ENCODE assay signal across 8 mouse cellular contexts in the genomic region with DNA sequence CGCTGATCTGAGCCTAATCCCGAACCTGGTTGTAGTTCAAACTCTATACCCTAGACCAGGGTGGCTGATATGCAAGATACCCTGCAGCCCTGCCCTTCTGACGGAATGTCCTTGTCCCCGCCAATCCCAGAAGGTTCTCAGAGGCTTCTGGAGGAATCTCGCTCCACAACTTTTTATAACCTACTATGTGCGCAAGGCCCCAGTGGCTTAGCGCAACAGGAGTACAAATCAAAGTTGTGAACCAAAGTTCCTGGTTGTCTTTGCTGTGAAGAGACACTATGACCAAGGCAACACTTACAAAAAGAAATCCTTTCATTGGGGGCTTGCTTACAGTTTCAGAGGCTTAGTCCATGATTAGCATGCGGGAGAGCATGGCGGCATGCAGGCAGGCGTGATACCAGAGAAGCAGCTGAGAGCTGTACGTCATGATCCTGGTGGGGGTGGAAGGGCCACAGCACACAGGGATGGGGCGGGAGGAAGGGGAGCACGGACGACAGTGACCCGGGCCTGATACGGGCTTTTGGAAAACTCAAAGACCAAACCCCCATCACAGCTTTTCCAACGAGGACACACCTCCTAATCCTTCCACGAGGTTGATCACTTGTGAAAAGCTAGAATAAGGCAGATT. TPM values are rescaled to one million over a fixed set of nuclear protein-coding genes. Genes with fewer than 3 reads are reported as not detected.
DNase-seq lines count a peak whose midpoint lies in the region; ATAC-seq lines count a peak whose summit lies in the region.

No protein-coding gene starts in this region.

- ATAC-seq in megakaryocyte, adult 5-6 weeks (ENCODE audit: poor library complexity, severe bottlenecking) = no peak
- no peak for ATAC-seq in intestine, embryonic 16.5 days
- peak; percentile 27; the same call in 1 of the 2 replicates for ATAC-seq in neural tube, embryonic 13.5 days (ENCODE audit: low read depth)

- H3K27me3 ChIP-seq in megakaryocyte, embryonic 14.5 days (replicated peaks) = peaks cover 2% of the 10 kb centered on the region
- no peaks in the 10 kb centered on the region for H3K27me3 ChIP-seq in intestine, embryonic 16.5 days (replicated peaks; ENCODE audit: control insufficient read depth, insufficient read depth, low read length)
- H3K27me3 ChIP-seq in neural tube, embryonic 13.5 days = no peaks in the 10 kb centered on the region

- intact Hi-C loops in left cerebral cortex, postnatal 14 days (cut with DNase I) = loop anchor here (5.0 kb wide), 1 partner anchor 39 kb away; no protein-coding TSS in a partner anchor

- peak; percentile 47 for DNase-seq in cerebellum, adult 9-10 months
- DNase-seq in cerebellum, postnatal 14 days = no peak
- no peak for DNase-seq in right cerebral cortex, adult 18-20 months
- no peak for DNase-seq in left cerebral cortex, postnatal 14 days (ENCODE audit: low spot score in 2 of 2)

- H3K4me1 ChIP-seq in megakaryocyte, embryonic 14.5 days = peaks cover 42% of the 10 kb centered on the region
- H3K4me1 ChIP-seq in intestine, embryonic 16.5 days (ENCODE audit: control insufficient read depth, insufficient read depth, low read length) = peaks cover 11% of the 10 kb centered on the region
- H3K4me1 ChIP-seq in neural tube, embryonic 13.5 days (replicated peaks) = peaks cover 35% of the 10 kb centered on the region

- no peak overlapping the region for H3K27ac ChIP-seq in intestine, embryonic 16.5 days (ENCODE audit: low read length)
- H3K27ac ChIP-seq in neural tube, embryonic 13.5 days (replicated peaks) = no peak overlapping the region

- no peak overlapping the region for H3K4me2 ChIP-seq in intestine, embryonic 16.5 days (ENCODE audit: low read depth, low read length)
- no peak overlapping the region for H3K4me2 ChIP-seq in neural tube, embryonic 13.5 days

- H3K36me3 ChIP-seq in megakaryocyte, embryonic 14.5 days (replicated peaks; ENCODE audit: low read length) = peaks cover 18% of the 10 kb centered on the region
- no peaks in the 10 kb centered on the region for H3K36me3 ChIP-seq in intestine, embryonic 16.5 days (ENCODE audit: control insufficient read depth, insufficient read depth, low read length)
- H3K36me3 ChIP-seq in neural tube, embryonic 13.5 days = peaks cover 19% of the 10 kb centered on the region; the same call in 1 of the 2 replicates

- 72% methylated on average over 18 of the region's 18 CpGs for WGBS in intestine, embryonic 16.5 days
- 71% methylated on average over 18 of the region's 18 CpGs for WGBS in neural tube, embryonic 13.5 days

- peak overlapping the region; percentile 98 for H3K4me3 ChIP-seq in megakaryocyte, embryonic 14.5 days (replicated peaks)
- H3K4me3 ChIP-seq in intestine, embryonic 16.5 days (ENCODE audit: low read length) = peak overlapping the region; percentile 93; the same call in 1 of the 2 replicates
- H3K4me3 ChIP-seq in neural tube, embryonic 13.5 days = peak overlapping the region; percentile 98; the same call in 1 of the 2 replicates

- H3K9ac ChIP-seq in intestine, embryonic 16.5 days (ENCODE audit: low read depth, low read length) = no peak overlapping the region
- no peak overlapping the region for H3K9ac ChIP-seq in neural tube, embryonic 13.5 days

- peaks cover 7% of the 10 kb centered on the region; the same call in 1 of the 2 replicates for H3K9me3 ChIP-seq in megakaryocyte, embryonic 14.5 days
- H3K9me3 ChIP-seq in intestine, embryonic 16.5 days (ENCODE audit: control insufficient read depth, low read length) = no peaks in the 10 kb centered on the region
- no peaks in the 10 kb centered on the region for H3K9me3 ChIP-seq in neural tube, embryonic 13.5 days

RNA-seq across cellular contexts. Expression of gene Necap2, which starts 0.5 kb away (rescaled TPM):
- 110 and 207 TPM in 2 replicates for polyA plus RNA-seq in megakaryocyte, embryonic 14.5 days (2012; ENCODE audit: insufficient read depth, low replicate concordance)
- 70.2 and 72.2 TPM in 2 replicates for total RNA-seq in megakaryocyte, adult 5-6 weeks (2015)
- 126 and 133 TPM in 2 replicates for total RNA-seq in megakaryocyte, adult 5-6 weeks (2017)
- 79.6 and 82.0 TPM in 2 replicates for polyA plus RNA-seq in intestine, embryonic 16.5 days (2015; fragmentation: Nextera tagmentation; extraction: Ambion mirVana)
- 55.5 and 58.7 TPM in 2 replicates for polyA plus RNA-seq in neural tube, embryonic 13.5 days (2015; fragmentation: Nextera tagmentation; extraction: Ambion mirVana)
- total RNA-seq in left cerebral cortex, postnatal 14 days (2021) = 10 to 100 TPM; 45.4 to 50.2 TPM

RNA-seq across cellular contexts. Expression of gene Spata21, which starts 9.5 kb away (rescaled TPM):
- not detected in 2 replicates for polyA plus RNA-seq in megakaryocyte, embryonic 14.5 days (2012; ENCODE audit: insufficient read depth, low replicate concordance)
- not detected in 2 replicates for total RNA-seq in megakaryocyte, adult 5-6 weeks (2015)
- not detected in 2 replicates for total RNA-seq in megakaryocyte, adult 5-6 weeks (2017)
- polyA plus RNA-seq in intestine, embryonic 16.5 days (2015; fragmentation: Nextera tagmentation; extraction: Ambion mirVana) = 0.22 TPM in 1 of 2 replicates, not detected in the other
- polyA plus RNA-seq in neural tube, embryonic 13.5 days (2015; fragmentation: Nextera tagmentation; extraction: Ambion mirVana) = not detected in 2 replicates
- under 1 TPM; 0.20 to 0.38 TPM for total RNA-seq in left cerebral cortex, postnatal 14 days (2021)

RNA-seq across cellular contexts. Expression of gene Crocc, which starts 18.3 kb away (rescaled TPM):
- 4.0 and 4.2 TPM in 2 replicates for polyA plus RNA-seq in megakaryocyte, embryonic 14.5 days (2012; ENCODE audit: insufficient read depth, low replicate concordance)
- 1.9 and 2.8 TPM in 2 replicates for total RNA-seq in megakaryocyte, adult 5-6 weeks (2015)
- 8.6 and 9.1 TPM in 2 replicates for total RNA-seq in megakaryocyte, adult 5-6 weeks (2017)
- 2.2 and 3.5 TPM in 2 replicates for polyA plus RNA-seq in intestine, embryonic 16.5 days (2015; fragmentation: Nextera tagmentation; extraction: Ambion mirVana)
- 4.9 and 7.2 TPM in 2 replicates for polyA plus RNA-seq in neural tube, embryonic 13.5 days (2015; fragmentation: Nextera tagmentation; extraction: Ambion mirVana)
- 10 to 100 TPM; 51.0 to 52.7 TPM for total RNA-seq in left cerebral cortex, postnatal 14 days (2021)
